Mouse (Mus musculus): ENCODE results near the gene Prdm15. TPM values are rescaled to one million over a fixed set of nuclear protein-coding genes. Genes with fewer than 3 reads are reported as not detected.
A peak's percentile ranks its signal among the peaks of the same experiment; 100 is the strongest.

The Prdm15 gene
- polyA plus RNA-seq, 1 experiment from 2014 or later, result 19.2 TPM

DNA sequence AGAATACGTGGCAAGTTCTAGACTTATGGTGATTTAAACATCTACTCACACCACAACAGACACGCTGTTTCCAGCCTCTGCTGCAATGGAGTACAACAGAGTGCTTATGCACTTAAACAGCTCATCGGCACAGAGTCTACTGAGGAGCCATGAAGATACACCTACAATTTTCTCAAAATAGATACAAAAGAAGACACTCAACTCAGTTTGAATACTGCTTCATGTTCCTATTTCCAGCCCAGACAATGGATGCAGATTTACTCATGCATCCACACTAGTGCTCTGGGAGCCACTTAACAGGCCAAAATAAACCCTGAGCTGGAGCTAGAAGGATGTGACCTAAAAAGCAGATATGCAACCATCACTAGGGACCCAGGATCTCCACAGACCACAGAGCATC lies 42.8 kb downstream of the Prdm15 start:
- Histone ChIP-seq H3K9me3 (no peaks in the 10 kb centered on the region), H3K27ac (replicated peaks) (no peak overlapping the region), H3K9ac (replicated peaks) (no peak overlapping the region), H3K36me3 (peaks cover 95% of the 10 kb centered on the region), H3K4me2 (replicated peaks) (no peak overlapping the region), H3K4me3 (no peak overlapping the region), H3K27me3 (no peaks in the 10 kb centered on the region), H3K4me1 (no peaks in the 10 kb centered on the region)
- WGBS, result 94% methylated on average over 3 of the region's 3 CpGs
- no peak for ATAC-seq (ENCODE audit: low FRiP score, low read depth)

DNA sequence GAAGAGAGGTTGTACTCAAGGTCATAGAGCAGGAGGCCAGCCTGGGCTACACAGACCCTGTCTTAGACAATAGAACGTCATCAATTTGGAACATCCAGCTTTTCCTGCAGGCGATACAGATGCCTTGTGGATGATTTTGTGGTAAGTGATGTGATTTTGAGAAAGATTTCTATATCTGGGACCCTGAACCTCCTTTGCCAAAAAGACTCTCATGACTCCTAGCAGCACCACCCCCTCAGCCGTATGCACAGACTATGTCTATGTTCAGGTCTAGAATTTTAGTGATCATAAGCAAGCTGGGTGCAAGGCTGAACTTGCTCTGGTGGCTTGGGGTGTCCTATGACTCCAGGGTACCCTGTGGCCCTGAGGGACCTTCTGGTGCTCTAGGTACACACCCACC lies 46.0 kb downstream of the Prdm15 start:
- no peak overlapping the region for H3K9ac ChIP-seq (replicated peaks)
- no peak overlapping the region for H3K4me3 ChIP-seq
- peaks cover 85% of the 10 kb centered on the region for H3K36me3 ChIP-seq
- 94% methylated on average over 3 of the region's 3 CpGs for WGBS
- no peak for ATAC-seq (ENCODE audit: low FRiP score, low read depth)
- no peaks in the 10 kb centered on the region for H3K4me1 ChIP-seq
- no peak overlapping the region for H3K27ac ChIP-seq (replicated peaks)
- no peak overlapping the region for H3K4me2 ChIP-seq (replicated peaks)
- H3K9me3 ChIP-seq, result no peaks in the 10 kb centered on the region
- no peaks in the 10 kb centered on the region for H3K27me3 ChIP-seq

DNA sequence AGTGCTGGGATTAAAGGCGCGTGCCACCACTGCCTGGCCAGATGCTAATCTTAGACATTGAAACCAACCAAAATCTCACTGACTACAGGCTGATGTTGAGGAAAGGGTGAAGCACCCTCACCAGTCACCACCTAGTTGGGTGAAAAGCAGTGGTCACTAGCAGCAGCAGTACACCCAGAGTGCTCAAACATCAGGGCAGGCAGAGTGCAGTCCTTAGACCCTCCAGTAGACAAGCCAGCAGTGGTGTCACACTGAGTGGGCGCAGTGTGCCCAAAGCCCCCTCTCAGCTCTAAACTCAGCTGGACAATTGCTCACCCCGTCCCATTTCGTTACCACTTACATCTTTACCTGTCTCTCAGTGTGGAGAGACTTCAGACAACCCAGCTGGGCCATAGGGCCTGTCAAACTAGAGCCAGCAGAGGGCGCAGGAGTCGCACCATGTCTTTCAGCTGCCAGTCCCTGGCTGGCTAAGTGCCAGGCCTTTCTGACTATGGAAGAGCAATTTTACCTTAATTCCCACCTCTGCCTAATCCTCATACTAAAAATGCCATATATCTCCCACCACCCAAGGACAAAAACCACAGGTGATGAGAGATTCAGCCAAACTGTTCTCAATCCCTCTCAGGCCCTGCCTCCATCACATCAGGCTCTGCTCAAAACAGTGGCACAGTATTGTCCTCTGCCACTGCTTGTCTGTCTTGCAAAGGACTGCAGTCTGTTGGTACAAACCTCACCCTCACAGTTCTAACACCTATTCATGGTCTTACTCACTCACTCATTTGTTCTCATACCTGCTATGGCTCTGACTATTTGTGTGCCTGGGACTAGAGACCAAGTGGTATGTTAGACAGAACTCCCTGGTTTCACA lies 46.7 kb downstream of the Prdm15 start:
- no peak overlapping the region for H3K9ac ChIP-seq (replicated peaks)
- no peak overlapping the region for H3K4me3 ChIP-seq
- no peaks in the 10 kb centered on the region for H3K9me3 ChIP-seq
- H3K4me2 ChIP-seq (replicated peaks), result no peak overlapping the region
- 79% methylated on average over 7 of the region's 7 CpGs for WGBS
- peaks cover 84% of the 10 kb centered on the region for H3K36me3 ChIP-seq
- no peaks in the 10 kb centered on the region for H3K27me3 ChIP-seq
- no peak overlapping the region for H3K27ac ChIP-seq (replicated peaks)
- ATAC-seq (ENCODE audit: low FRiP score, low read depth), result no peak; the same call in 1 of the 2 replicates
- H3K4me1 ChIP-seq, result no peaks in the 10 kb centered on the region

DNA sequence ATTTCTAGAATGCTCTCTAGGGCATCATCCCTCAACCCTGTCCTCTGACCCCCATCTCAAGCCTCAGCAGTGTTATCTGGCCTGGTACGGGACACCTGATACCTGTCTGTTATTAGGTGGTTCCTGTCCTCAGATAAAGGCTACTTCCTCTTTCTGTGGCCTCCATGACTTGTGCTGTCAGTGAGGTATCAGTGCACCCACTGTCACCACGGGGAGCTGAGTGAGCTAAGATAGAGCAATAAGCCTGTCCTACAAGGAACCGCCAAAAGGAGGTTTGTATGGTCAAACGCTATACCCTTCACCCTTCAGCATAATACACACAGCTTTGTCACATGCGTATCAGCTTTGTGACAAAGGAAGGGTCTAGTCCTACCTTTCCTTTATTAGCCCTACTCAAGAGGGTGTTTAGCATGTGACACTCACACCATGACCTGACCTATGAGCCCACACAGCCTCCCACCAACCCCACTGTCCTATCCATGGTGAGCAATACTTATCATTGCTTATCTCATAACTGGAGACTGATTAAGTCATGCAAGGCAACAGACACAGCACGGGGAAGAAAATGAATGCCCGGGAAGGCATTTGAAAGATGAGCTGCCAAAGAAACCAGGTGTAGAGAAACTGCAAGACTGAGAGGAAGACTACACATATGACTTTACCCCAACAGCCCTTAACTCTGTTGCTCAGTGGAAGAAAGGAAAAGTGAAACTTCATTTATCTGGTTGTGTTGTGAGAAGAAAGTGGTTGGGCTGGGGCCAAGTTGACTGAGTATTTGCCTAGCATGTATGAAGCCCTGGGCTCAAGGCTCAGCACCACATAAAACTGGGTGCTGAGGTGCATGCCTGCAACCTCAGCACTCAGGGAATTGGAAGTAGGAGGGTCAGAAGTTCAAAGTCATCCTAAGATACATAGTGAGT lies 53.4 kb downstream of the Prdm15 start:
- Histone ChIP-seq H3K4me1 (no peaks in the 10 kb centered on the region), H3K36me3 (peaks cover 86% of the 10 kb centered on the region), H3K27me3 (no peaks in the 10 kb centered on the region), H3K27ac (replicated peaks) (no peak overlapping the region), H3K4me2 (replicated peaks) (no peak overlapping the region), H3K4me3 (no peak overlapping the region), H3K9me3 (no peaks in the 10 kb centered on the region), H3K9ac (replicated peaks) (no peak overlapping the region)
- no peak for ATAC-seq (ENCODE audit: low FRiP score, low read depth)
- WGBS, result 94% methylated on average over 7 of the region's 7 CpGs

DNA sequence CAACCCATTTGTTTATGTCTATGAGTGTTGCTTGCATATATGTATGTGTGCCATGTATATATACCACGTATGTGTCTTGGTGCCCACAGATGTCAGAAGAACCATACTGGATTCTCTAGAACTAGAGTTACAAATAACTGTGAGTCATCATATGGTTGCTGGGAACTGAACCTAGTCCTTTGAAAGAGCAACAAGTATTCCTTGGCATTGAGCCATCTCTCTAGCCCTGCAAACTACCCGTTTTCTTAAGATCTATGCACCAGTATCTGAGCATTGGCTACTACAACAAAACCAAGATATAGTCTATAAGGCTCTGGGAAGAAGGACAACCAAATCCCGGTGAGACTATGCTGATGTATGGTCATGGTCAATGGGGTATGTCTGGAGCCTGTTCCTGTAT lies 54.4 kb downstream of the Prdm15 start:
- H3K4me2 ChIP-seq (replicated peaks), result no peak overlapping the region
- no peaks in the 10 kb centered on the region for H3K9me3 ChIP-seq
- H3K4me3 ChIP-seq, result no peak overlapping the region
- no peak overlapping the region for H3K27ac ChIP-seq (replicated peaks)
- peaks cover 87% of the 10 kb centered on the region for H3K36me3 ChIP-seq
- H3K4me1 ChIP-seq, result no peaks in the 10 kb centered on the region
- H3K27me3 ChIP-seq, result no peaks in the 10 kb centered on the region
- ATAC-seq (ENCODE audit: low FRiP score, low read depth), result no peak
- no peak overlapping the region for H3K9ac ChIP-seq (replicated peaks)
- 90% methylated on average over 3 of the region's 3 CpGs for WGBS

DNA sequence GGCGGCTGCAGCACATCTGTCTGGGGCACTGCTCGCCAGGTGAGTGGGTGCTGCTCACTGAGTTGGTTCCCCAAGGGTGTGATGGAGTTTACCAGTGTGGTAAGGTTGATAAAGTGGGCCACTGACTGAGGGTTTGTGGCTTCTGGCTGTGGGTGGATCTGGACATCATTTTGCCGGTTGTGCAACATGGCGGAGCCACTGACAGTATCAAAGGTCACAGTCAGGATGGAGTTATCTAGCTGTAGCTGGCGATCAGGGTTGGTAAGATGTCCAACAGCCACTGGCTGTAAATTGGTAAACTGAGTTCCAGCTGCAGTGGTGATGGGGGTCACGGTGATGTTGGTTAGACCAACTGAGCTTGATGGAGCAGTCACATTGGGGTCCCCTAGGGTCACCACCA lies 57.4 kb downstream of the Prdm15 start:
- Histone ChIP-seq H3K27me3 (no peaks in the 10 kb centered on the region), H3K9ac (replicated peaks) (no peak overlapping the region), H3K27ac (replicated peaks) (no peak overlapping the region), H3K4me3 (no peak overlapping the region), H3K36me3 (peaks cover 67% of the 10 kb centered on the region), H3K4me2 (replicated peaks) (no peak overlapping the region), H3K4me1 (no peaks in the 10 kb centered on the region), H3K9me3 (no peaks in the 10 kb centered on the region)
- 97% methylated on average over 6 of the region's 6 CpGs for WGBS
- no peak for ATAC-seq (ENCODE audit: low FRiP score, low read depth)

DNA sequence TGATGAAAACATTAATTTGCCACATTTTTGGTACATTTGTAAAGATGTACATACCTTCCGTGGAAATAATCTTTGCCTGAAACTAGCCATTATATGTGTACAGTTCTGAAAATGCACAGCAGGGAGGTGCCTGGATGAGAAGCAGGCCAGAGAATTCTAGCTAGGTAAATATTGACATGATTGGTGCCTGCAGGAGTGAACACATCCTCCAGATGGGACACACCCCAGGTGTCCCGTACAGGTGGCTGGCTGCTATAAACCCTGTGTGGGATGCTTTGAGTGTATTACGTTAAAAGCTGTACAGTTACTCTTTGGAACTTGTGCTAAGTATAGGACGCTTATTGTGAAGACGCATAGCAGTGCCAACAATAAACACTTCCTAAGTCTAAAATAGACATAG lies 68.6 kb downstream of the Prdm15 start:
- Histone ChIP-seq H3K9me3 (no peaks in the 10 kb centered on the region), H3K4me1 (peaks cover 4% of the 10 kb centered on the region; the same call in 1 of the 2 replicates), H3K4me3 (no peak overlapping the region), H3K9ac (replicated peaks) (no peak overlapping the region), H3K36me3 (no peaks in the 10 kb centered on the region), H3K27ac (replicated peaks) (no peak overlapping the region), H3K4me2 (replicated peaks) (no peak overlapping the region), H3K27me3 (no peaks in the 10 kb centered on the region)
- no peak for ATAC-seq (ENCODE audit: low FRiP score, low read depth)
- WGBS, result 90% methylated on average over 5 of the region's 5 CpGs

DNA sequence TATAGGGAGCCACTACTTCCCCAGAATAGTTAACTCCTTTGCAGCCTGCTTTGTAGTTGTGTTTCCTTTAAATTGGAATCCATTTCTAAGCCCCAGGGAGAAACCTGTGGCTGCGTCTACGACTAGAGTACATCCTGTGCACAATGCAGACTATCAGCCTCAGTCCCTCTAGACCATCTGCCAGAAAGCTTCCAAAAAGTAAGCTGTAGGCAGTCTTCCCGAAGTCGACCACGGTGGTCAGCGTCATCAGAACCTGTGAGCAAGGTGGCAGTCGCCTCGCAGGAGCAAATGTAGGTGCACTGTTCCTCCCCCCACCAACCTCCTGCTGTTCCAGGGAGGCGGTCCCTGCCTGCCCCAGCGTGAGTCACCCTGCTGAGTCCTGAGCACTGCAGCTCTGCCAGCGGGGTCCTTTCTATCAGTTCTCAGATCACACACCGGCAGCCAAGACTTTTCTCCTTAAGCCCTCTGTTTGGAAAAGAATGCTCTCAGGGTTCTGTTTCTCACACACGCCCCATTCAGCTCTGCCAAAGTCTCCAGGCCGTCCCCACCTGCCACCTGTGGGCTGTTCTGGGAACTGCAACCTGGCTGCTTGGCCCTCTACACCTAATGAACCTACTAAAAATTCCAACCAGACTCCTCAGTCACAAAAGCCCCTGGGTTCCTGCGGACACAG lies 73.2 kb downstream of the Prdm15 start:
- 23% methylated on average over 15 of the region's 15 CpGs for WGBS

DNA sequence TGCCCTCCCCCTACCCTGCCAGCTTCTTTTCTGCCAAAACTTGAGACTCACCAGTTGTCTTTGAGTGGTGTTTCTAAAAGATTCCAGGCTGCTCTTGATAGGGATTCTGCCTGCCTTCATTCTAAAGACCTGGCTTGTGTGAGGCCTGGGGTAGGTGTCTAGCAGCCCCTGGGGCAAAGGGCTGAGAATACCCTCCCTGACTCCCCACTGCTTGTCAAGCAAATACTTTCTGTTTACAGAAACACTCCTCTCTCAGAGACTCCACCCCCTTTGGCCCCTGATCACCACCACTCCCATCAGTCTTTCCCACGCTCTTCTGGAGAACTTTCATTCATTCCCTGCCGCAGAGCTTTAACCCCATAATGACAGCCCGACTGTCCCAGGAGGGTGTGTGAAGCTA lies 85.1 kb downstream of the Prdm15 start:
- Histone ChIP-seq H3K27ac (replicated peaks) (no peak overlapping the region), H3K9ac (replicated peaks) (no peak overlapping the region), H3K27me3 (peaks cover 48% of the 10 kb centered on the region), H3K9me3 (no peaks in the 10 kb centered on the region), H3K4me1 (peaks cover 13% of the 10 kb centered on the region), H3K4me3 (no peak overlapping the region), H3K36me3 (no peaks in the 10 kb centered on the region), H3K4me2 (replicated peaks) (no peak overlapping the region)
- ATAC-seq (ENCODE audit: low FRiP score, low read depth), result no peak
- WGBS, result 38% methylated on average over 3 of the region's 3 CpGs

More for the DNA sequence above, 73.2 kb downstream of the Prdm15 start:
- Histone ChIP-seq H3K27me3 (no peaks in the 10 kb centered on the region), H3K9me3 (no peaks in the 10 kb centered on the region), H3K4me2 (replicated peaks) (peak overlapping the region; percentile 28), H3K9ac (replicated peaks) (no peak overlapping the region), H3K4me1 (peaks cover 4% of the 10 kb centered on the region; the same call in 1 of the 2 replicates), H3K27ac (replicated peaks) (no peak overlapping the region), H3K36me3 (no peaks in the 10 kb centered on the region), H3K4me3 (no peak overlapping the region)
- ATAC-seq (ENCODE audit: low FRiP score, low read depth), result 0 out of 2 replicates have a peak, but pooled peaks have one; percentile 41

DNA sequence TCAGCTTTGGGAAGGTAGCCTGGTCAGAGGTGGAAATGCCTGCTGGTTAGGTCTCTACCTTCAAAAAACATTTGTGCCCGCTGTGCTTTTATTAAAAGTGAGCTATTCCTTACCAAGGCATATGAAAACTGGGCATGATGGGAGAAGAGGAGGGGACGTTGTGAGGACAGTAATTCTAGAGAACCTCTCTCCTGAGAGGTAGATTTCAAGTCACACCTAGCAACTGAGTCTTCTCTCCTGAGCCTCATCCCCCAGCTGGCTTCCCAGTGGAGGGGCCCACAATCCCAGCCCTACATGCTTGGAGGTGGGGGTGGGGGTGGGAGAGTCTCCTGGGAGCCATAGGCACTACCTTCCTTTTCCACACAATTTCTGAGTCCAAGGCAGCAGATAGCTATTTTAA lies 87.0 kb downstream of the Prdm15 start:
- H3K36me3 ChIP-seq, result no peaks in the 10 kb centered on the region
- H3K4me3 ChIP-seq, result no peak overlapping the region
- peaks cover 56% of the 10 kb centered on the region for H3K27me3 ChIP-seq
- H3K4me1 ChIP-seq, result peaks cover 13% of the 10 kb centered on the region
- 79% methylated on average over 2 of the region's 2 CpGs for WGBS
- no peak overlapping the region for H3K27ac ChIP-seq (replicated peaks)
- no peaks in the 10 kb centered on the region for H3K9me3 ChIP-seq
- H3K9ac ChIP-seq (replicated peaks), result no peak overlapping the region
- H3K4me2 ChIP-seq (replicated peaks), result no peak overlapping the region
- ATAC-seq (ENCODE audit: low FRiP score, low read depth), result no peak

DNA sequence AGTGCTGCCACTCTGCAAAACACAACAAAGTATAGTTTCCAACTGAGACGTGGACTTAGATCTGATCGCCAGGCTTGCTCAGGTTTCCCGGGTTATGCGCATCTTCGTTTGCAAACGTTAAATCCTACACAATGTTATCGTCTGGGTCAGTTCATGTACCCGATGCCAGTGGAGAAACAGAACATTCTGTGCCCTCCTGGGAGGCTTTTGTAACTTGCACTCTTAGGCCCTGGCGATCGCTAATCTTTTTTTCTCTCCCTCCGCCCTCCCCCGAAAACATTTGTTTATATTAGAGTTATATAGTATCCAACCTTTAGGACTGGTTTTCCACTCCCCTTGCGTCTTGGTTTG lies 87.7 kb downstream of the Prdm15 start:
- WGBS, result 10% methylated on average over 13 of the region's 13 CpGs
- ATAC-seq (ENCODE audit: low FRiP score, low read depth), result no peak
- Histone ChIP-seq H3K9ac (replicated peaks) (no peak overlapping the region), H3K4me2 (replicated peaks) (peak overlapping the region; percentile 80), H3K4me1 (peaks cover 13% of the 10 kb centered on the region), H3K36me3 (no peaks in the 10 kb centered on the region), H3K4me3 (peak overlapping the region; percentile 45), H3K9me3 (no peaks in the 10 kb centered on the region), H3K27ac (replicated peaks) (no peak overlapping the region), H3K27me3 (peaks cover 56% of the 10 kb centered on the region)

Data from midbrain, embryonic 12.5 days (tissue).